Mouse (Mus musculus) left cerebral cortex, adult 18-20 months (tissue): ENCODE results near the gene Minpp1. TPM values are rescaled to one million over a fixed set of nuclear protein-coding genes. Genes with fewer than 3 reads are reported as not detected.
"Not testable (repeated sequence)": the region's sequence is repeated elsewhere in the genome, so short reads cannot be mapped to it uniquely, and the experiment has no call there.

ENCODE experiments used
- DNase-seq, 2 experiments: peaks; one replicate each; pipeline ENCODE4 v3.0.0; 2021 to 2022; ENCODE audit warnings: low spot score in 2 of 2, mixed read lengths in 1 of 2
- long read RNA-seq, 2 experiments: library from polyadenylated mRNA; stranded (forward); transcript quantifications; one replicate each; pipeline ENCODE4 v2.0.0; 2021
- total RNA-seq, 2 experiments: library from RNA; stranded (reverse); gene quantifications; 2 replicates each; pipeline ENCODE4 v1.2.3; 2021

Gene Minpp1
- total RNA-seq: 10 to 100 TPM; 66.5 to 68.9 TPM
- long read RNA-seq, experiment 1, transcript Minpp1-201 (5 exons, 2,613 nt): major isoform, 162 of 165 reads
- long read RNA-seq, experiment 1, partial matches to known transcripts: 1 of 165 reads
- long read RNA-seq, experiment 1, other reads (novel, unspliced or antisense): 2 of 165 reads
- long read RNA-seq, experiment 2, transcript Minpp1-201 (5 exons, 2,613 nt): major isoform, 138 of 144 reads
- long read RNA-seq, experiment 2, partial matches to known transcripts: 4 of 144 reads
- long read RNA-seq, experiment 2, other reads (novel, unspliced or antisense): 2 of 144 reads

DNA sequence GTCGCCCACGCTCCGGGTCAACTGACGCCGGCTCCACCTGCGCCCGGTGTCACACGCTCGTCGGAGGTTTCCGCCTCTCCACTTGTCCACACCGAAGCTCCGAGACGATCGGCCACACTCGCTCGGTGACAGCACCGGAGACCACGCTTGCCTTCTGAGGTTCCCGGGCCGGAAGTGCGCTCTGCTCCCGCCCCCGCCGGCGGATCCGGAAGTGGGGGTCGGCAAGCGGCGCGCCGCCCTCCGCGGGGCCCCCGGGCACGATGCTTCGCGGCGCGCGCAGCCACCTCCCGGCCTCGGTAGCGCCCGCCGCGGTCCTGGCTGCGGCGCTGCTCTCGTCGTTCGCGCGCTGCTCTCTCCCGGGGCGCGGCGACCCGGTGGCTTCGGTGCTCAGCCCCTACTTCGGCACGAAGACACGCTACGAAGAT lies at the start of gene Minpp1:
Minpp1 (plus strand) TSS at position 89 of the 425 bp plus-strand sequence.
- DNase-seq: peak; percentile 84 to 90

DNA sequence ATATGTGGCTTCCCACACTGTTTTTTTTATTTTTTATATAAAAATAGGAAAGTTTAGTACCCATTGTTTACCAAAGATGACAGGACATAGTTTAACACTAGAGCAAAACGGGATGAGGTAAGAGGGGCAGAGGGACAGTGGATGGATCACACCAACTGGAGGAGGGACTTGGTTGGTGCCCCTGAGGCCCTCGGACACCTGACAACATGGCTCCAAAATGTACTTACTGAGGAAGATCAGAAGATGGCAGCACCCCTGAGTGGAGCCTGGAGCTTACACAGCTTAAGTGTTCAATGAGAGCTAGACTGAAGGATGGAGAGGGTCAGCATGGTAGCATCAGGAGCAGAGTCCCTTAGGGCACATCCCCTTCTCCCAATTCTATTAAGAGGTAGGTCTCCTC lies 46.2 kb upstream of the Minpp1 start:
- DNase-seq: no peak

DNA sequence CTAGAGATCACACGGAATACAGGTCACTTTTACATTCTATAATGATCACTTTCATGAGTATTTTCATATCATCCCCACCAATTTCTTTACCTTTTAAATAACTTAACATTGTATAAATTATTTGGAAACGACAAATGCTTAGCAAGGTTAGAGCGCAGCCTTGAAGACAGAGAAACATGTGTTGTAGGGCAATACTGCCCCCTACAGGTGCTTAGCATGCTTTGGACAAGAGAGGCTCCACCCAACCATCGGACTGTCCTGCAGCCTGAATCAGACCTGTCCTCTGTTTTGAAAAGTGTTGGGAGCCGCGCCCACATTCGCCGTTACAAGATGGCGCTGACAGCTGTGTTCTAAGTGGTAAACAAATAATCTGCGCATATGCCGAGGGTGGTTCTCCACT lies 44.0 kb upstream of the Minpp1 start:
- DNase-seq: peak; percentile 7 to 9

DNA sequence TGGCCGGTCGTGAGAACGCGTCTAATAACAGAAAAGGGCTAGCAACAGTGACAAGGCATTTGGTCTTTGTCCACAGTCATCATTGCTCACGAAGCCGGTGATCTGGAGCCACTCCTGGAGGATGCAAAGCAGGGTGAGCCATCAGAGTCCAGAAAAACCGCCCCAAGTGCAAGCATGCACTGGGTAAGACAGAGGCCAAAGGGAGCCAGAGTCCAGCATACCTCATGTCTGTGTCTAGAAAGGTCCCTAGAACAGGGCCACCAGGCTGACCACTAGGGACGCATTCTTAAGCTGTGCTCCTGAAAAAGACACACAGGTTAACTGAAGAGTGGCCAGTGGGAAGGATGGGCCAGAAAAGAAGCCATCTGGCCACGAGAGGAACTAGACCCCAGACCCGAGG lies 36.6 kb upstream of the Minpp1 start:
- DNase-seq: no peak

DNA sequence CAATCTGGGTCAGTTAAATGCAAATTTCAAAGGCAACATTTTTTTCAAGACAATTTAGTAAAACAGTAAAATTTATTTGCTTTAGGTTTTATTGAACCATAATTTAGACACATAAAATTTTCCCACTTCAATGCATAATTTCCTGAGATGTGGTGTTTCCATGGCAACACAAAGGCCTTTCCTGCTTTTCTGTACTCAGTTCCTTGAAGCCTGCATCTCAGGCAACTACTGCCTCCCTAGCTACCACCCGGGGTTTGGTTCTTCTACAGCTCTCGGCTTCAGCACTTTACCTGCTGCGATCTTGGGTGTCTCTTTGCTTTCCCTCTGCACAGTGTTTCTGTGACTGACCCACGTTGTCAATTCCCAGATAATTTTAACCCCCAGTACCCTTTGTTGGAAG lies 33.3 kb upstream of the Minpp1 start:
- peak in 1 of 2 experiments; percentile 15 for DNase-seq

DNA sequence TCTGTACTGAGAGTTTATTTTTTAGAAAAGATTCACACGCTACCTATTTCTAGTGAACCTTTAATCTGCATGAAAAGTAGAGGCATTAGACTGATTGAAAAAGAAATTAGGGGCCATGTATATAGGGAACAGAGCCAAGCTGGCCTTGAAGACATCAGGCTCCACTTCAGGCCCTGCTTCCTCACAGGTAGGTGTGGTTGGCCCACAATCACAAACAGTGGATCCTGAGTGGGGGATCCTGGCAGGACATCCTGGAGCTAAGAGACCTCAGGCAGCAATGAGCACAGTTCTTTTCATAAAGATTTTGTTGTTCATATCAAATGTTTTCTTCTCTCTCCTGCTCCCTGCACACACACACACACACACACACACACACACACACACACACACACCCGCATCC lies 28.8 kb upstream of the Minpp1 start:
- DNase-seq: no peak

DNA sequence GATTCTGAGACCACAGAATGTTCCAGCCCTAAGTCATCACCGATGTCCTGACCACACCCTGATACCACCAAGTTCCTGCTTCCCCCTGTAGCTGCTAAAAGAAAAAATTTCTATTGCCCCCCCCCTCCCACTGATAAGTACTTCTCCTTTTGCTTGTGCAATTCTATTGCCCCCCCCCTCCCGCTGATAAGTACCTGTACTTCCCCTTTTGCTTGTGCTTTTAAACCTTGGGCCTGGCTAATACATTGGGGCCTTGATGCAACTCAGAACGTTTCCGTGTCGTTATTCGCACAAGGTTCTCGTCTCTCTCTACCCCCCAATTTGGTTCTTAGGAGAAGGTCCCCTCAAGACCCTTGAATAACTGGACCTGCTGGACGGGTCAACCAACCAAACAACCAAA lies 27.9 kb upstream of the Minpp1 start:
- DNase-seq: not testable (repeated sequence)

DNA sequence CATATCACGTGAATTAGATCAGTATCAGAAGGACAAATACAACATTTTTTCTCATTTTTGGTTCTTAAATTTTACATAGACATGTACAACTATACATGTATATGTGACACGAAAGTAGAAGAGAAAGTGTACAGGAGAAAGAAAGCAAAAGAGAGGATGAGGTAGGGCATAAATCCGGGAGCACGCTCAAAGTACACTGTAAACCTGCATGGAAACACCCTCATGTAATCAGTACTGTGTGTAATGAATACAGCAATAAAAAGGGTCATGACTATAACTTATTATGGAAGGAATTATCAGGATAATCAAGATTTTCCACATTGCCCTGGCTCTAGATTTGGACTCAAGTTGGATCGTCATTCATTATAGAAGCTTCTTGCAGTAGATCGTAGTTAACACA lies 22.5 kb upstream of the Minpp1 start:
- DNase-seq: no peak

DNA sequence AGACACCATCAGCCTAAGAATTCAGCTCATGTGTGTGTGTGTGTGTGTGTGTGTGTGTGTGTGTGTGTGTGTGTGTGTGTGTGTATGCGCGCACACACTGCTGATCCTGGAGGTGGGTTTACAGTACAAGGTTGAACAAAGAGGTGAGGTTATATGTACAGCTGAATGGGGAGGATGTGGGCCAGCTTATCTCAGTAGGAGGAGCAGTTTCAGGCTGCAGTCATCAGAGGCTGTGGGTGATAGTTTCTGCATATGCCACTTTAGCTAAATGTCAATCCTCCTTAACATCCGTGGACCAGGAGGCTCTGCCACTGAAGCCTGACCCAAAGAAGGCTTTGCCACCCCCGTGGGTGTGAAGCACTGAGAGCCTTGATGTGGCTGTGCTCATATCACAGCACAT lies 20.3 kb upstream of the Minpp1 start:
- no peak for DNase-seq

DNA sequence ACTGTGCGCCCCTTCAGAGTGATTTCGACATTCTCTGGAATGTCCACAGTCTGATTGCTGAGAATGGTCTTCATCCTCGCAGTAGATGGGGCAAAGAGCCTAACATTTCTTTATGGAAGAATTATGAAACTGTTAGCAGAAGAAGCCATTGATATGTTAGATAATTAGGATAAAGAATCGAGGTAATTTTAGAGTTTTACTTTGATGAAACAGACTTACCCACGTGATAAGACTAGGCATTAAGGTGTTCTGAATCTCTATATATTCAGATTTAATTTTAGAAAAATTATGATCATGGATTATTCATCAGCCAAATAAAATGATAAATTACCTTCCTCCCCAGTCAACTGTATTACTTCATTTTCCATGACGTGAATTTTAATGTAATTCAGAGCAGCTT lies 19.1 kb upstream of the Minpp1 start, which contains the start of gene Rpl9-ps6:
Rpl9-ps6 (minus strand) TSS at position 101 of the 400 bp plus-strand sequence.
- DNase-seq: no peak

DNA sequence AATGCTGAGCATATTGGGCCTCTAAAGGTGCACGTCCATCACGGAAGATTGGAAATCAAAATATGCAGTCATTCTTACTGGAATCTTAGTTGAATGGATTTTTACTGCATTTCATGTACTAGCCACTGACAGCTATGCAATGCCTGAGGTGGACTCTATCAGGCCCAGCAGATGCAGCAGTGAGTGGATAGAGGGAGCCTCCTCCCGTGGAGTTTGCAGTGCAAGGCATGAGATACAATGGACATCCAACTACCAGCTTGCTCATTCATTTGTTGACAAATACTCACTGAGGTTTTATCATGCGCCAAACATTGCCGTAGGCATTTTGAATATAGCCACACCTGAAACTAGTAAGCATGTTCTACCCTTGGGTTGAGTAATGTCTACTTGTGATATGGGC lies 18.2 kb upstream of the Minpp1 start:
- DNase-seq: no peak

DNA sequence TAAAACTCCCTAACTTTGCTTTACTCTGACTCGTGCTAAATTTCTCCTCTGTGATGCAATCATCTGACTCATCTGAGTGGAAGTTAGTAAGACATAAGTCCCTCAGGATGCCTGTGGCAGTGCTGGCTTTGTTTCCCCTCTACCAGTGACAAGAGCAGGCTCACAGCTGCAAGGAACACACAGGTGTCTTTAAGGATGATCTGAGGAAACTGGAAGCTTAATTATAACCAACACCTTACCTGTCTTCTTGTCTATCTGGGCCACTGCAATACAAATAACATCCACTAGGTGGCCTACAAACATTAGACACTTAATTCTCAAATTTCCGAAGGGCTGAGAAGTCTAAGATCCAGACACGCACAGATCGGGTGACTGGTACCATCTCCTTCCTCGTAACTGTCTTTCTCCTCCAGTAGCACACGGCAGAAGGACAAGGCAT lies 15.5 kb upstream of the Minpp1 start:
- DNase-seq: peak in 1 of 2 experiments; percentile 57

DNA sequence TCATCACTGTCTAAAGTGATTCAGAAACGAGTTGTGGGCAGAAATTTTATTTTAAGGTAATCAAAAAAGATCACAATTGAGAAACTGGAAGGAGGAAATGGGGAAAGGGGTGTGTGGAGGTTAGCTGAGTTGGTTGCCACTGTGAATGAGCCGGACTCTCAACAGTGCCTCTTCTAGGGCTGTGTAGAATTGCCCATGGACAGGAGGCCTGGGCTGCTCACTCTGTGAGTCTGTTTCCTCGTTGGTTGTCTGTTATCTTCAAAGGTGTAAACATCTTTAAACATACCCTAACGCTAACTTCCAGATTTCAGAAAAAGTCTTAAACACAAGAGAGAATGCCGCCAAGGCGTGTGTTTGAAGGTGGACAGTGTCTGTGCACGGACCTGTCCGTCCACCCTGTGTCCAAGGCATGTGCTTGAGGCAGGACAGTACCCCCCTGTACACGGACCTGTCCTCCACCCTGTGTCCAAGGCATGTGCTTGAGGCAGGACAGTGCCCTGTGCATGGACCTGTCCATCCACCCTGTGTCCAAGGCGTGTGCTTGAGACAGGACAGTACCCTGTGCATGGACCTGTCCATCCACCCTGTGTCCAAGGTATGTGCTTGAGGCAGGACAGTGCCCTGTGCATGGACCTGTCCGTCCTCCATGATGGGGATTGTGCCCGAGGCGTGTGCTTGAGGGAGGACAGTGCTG lies 14.9 kb upstream of the Minpp1 start:
- DNase-seq: no peak

DNA sequence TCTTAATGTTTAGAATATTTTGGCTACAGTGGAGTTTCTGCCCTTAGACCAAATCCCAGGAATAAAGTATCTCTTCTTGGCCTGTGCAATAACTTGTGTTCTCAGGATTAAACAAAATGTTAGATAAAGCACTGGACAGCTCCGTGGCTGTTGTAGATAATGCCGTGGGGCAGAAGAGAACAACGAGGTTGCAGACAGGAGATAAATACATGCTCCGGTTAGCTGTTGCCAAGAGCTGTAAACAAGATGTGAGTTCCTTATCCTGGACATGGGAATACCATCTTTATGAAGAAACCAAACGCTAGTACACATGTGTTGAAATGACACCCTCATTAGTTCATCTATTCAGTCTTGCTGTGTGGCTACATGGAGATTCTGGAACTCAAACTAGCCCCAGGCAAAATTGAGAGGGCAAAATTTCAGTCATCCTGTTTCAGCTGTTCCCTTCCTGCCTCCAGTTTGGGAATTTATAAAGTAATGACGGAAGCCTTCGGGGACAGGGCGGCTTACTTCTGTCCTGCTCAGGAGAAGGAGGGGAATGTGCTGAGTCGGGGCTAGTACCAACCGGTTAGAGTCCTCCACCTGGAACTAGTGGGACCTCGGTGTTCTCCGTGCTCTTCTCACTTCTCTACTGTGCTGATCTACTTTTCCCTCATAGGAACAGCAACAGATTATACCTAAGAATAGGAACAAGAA lies 9.4 kb upstream of the Minpp1 start:
- DNase-seq: no peak

DNA sequence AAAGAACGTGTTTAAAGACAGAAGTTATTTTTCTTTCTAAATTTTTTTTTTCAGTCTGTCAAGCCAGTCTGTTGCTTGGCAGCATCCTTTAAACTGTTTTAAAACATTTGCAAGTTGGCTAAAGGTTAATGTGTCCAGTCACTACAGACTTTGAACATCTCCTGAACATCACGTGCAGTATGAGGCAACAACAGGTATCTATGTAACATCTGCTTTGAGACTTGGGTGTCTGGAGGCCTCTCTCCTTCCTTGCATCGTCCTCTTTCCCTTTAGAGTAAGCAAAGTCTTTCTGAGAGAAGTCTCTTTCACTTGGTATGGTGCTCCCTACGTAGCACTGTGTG lies 8.9 kb upstream of the Minpp1 start:
- no peak for DNase-seq

DNA sequence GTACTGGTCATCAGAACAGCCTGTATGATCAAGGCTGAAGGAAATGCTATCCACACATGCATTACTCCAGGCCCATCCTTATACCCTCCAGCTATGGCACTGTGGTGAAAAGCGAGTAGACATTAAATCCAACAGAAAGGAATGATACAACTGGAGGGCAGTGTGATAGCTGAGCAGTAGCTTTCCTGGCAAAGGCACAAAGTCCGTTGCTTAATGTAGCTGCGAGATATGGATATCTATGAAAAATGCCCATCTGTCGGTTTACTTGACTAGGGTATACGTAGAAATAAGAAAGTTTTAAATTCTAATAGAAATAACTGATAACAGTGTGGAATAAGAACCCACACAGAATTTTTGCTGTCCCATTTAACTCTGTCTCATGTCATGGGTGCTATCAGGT lies 5.3 kb upstream of the Minpp1 start:
- no peak for DNase-seq

DNA sequence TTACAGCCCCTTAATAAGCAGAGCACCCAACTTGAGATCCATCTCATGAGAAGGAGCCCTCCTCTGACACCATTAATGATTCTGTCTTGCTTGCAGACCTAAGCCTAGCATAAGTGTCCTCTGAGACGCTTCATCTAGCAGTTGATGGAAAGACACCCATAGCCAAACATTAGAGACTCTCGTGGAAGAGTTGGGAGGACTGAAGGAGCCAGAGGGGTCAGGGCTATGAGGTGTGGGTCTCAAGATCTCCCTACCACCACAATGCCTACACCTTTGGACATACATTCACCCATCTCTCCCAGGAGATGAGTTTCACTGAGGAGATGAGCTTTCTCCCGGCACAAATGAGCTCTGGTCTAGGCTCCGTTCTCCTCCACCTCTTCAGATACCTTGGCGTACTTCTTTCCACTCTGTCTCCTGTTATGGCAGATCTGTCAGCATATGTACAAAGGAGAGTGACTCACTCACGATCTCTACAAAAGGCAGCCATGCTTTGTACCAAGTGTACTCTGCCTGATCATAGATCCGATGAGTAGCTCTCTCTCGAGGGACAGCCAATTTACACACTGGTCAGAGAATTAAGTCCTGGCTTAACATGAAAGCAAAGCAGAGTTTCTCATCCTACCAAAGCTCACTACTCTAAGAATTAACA lies 4.7 kb upstream of the Minpp1 start:
- no peak for DNase-seq

DNA sequence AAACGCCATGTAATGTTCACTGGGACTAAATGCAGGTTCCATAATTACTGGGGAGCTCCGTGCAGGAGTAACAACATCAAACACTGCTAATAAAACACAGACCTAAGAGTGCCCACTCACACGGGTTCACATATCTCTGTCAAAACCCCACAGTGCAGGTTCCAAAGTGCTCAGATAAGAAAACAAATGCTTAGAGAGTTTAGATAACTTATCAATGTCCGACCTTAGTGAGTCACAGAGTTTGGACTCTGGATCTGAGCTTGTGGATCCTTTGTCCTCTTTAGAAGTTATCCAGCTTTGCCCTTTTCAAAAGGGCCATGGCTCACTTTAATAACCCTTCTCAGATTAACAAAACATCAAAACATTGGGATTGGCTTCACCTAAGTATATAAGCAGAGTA lies 4.1 kb upstream of the Minpp1 start:
- DNase-seq: no peak

DNA sequence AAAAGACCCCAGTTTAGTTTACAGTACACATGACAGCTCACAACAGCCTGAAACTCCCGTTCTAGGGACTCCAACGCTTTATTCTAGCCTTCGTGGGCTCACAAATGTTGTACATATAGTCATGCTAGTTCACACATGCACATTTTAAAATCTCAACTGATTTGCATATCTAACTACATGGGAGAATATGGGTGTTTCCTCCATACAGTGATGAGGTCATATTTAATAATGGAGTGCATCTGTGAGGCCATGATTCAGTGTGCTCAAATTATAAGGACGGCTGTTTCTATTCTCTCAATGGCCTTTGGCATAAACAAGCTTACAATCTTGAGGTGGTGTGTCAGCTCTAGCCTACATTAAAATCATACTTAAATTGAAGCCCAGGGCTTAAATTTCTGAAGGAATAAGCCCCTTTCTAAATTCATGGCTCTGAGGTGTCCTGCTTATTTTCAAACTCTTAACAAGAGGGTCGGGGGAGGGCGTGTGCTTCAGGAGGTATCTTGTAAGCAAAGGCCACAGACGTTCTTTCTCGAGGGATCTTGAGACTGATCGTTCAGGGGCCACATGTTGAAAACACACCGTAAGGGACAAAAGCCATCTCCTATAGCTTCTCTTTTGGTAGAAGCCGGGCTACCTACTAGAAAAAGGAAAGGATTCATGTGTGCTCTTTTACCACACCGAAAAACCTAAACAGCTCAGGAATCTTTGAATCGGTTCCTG lies 468 bp upstream of the Minpp1 start:
- no peak for DNase-seq

DNA sequence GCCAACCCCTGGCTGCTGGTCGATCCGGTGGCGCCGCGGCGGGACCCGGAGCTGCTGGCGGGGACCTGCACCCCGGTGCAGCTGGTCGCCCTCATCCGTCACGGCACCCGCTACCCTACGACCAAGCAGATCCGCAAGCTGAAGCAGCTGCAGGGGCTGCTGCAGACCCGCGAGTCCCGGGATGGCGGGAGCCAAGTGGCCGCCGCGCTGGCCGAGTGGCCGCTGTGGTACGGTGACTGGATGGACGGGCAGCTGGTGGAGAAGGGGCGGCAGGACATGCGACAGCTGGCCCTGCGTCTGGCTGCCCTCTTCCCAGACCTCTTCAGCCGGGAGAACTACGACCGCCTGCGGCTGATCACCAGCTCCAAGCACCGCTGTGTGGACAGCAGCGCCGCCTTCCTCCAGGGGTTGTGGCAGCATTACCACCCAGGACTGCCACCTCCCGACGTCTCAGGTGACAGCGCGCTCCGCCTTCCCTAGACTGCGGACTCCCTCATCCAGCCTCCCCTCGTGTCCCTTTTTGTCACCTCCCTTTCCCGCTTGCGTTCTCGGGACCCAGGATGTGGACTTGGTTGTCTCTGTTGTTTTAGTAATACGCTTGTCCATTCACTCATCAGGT lies 646 bp downstream of the Minpp1 start:
- DNase-seq: peak; percentile 60 to 75
